Mouse (Mus musculus) cerebral cortex, adult 2 months (tissue): ENCODE results near the gene Cfdp1.

Source experiments
- WGBS: fragments of 180-500 bp; shearing (Covaris S2); methylation state at CpG from one replicate; pipeline ENCODE4 v1.1.7; 2018; 5-methylcytosine and 5-hydroxymethylcytosine counted together

Cfdp1 gene

DNA sequence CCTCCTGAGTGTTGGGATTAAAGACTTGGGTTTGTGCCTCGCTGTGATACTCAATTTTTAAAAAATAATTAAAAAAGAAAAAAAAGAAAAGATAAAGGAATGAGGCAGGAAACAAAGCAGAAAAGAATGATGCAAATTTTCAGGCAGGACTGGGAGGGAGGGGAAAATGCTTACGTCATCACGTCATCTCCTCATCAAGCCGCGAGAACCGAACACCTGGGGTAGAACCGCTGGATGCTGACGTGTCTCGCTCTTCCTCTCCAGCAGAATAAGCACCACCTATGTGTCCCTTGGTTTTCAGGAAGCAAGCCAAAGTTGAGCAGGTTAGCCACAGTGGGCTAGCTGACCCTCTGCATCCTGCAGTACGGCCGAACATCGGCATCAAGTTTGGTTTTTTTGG, 1.9 kb upstream of the Cfdp1 start:
- 91% methylated on average over 12 of the region's 12 CpGs for WGBS

DNA sequence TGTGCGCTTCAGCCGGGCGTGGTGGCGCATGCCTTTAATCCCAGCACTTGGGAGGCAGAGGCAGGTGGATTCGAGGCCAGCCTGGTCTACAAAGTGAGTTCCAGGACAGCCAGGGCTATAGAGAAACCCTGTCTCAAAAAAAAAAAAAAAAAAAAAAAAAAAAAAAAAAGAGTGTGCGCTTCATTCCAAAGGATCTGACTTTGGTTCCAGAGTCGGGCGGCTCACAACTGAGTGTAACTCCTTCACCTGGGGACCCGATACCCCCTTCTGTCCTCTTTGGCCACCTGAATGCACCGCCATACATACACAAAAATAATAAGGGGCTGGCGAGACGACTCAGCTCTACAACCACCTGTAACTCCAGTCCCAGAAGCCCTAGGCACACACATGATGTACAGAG, 872 bp downstream of the Cfdp1 start:
- 53% methylated on average over 12 of the region's 12 CpGs for WGBS

DNA sequence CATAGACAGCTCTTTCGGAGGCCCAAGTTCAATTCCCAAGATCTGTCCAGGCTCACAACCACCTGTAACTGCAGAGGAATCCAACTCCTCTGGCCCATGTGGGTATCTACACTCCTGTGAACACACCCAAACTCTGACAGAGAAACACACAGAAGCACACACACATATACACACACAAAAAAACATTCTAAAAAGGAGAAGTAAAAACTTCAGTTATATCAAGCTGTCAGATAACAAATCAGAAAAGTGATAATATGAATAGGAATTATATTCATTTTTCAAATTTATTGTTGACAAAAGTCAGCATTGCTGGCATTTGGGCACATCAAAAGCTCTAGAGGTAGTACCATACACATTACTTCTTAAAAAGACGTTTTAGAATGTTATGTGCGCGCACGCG, 7.3 kb downstream of the Cfdp1 start:
- WGBS, result 95% methylated on average over 6 of the region's 6 CpGs

DNA sequence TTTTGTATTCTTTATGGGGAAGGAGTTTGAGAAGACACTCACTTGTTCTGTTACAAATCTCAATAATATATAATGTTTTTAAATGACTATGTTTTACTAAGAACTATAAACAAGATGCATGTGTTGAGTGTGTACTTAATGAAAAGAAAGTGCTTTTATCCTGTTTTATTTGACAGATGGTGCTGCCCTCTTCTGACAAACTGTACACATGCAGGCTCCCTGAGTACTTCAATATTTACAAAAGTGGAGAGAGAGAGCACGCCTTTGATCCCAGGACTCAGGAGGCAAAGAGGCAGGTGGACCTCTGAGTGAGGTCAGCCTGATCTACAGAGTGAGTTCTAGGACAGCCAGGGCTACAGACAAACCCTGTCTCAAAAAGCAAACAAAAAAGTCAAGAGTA, 18.6 kb downstream of the Cfdp1 start:
- 29% methylated on average over 1 of the region's 1 CpGs for WGBS

DNA sequence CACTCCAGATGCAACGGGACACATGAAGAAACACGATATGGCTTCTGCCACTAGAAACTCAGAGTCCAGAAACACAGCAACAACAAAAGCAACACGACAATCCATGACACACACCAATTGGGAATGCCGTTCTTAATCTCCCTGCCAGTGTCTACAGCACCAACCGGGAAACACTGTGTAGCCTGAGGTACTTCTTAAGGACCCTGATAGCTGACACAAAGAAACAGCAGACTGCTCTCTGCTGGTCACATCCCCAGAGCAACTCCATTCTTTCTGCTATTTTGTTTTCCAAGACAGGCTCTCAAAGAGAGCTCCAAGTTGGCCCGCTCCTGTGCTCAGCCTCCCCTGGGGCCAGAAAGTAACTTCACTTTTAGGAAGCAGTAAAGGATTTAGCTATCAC, 20.1 kb downstream of the Cfdp1 start:
- 76% methylated on average over 6 of the region's 6 CpGs for WGBS

DNA sequence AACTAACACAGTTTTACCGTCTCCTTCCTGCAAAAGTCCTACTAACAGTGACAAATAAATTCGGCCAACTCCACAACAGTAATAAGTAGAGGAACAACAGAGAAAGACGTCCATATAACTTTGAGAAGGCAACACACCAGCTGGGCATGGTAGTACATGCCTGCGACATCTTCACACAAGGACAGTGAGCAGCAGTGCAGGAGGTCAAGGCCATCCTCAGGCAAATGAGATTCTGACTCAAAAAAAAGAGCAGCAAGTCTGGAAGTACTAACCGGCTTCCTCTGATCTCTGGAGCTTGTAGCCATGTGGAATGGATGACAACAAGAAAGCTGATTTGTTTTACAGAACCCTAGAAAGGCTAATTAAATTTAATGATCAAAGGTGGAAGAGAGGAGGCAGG, 21.1 kb downstream of the Cfdp1 start:
- WGBS, result 82% methylated on average over 5 of the region's 5 CpGs

DNA sequence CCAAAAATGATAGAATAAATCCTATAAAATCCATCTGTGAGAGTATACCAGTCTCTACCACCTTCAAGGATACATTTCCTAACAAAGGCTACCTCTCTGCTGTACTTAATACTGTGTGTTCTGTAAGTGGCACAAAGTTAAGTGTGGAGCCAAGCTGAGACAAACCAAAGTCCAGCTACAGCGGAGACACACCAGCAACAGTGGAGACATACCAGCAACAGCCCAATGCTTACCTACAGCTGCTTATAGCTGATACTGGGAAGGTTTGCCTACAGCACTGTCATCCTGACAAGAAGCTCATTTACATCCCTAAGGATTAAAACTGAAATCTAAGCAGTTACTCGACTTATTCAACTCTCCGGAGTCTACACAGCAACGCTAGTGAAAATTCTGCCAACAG, 22.1 kb downstream of the Cfdp1 start:
- WGBS, result 63% methylated on average over 4 of the region's 4 CpGs

DNA sequence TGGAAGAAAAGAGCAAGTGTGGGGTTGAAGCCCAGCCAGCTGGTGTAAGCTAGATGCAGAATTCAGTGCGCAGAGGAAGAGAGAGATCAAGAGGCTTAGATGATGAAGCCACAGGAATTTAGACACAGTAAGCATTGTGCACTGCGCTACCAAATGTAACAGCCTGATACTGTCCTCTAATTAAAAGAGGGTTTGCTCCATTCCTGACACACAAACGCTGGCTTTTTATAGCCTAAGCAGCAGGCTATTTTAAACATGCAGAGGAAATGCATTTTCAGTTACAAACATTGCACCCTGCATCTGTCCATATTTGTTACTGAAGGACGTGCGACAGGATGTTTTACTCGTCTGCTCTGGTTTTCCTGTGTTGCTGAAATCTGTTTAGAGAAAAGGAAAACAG, 25.5 kb downstream of the Cfdp1 start:
- 32% methylated on average over 6 of the region's 6 CpGs for WGBS

DNA sequence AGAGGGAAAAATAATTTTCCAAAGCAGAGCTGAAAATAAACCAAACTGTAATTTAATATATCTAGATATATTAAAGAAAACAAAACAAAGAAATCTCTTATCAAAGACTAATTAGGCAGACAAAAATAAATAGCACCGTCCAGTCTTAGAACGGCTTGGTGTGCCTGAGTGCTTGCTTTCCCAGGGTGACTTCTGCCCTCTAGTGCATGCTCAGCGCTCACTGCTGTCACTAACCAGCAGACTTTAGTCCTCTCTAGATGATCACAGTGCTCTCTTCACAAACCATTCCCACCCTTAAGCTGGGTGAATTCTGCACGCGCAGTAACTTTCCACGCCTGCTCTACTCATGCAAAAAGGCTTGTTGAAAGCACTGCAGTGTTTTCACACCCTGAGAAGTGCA, 28.9 kb downstream of the Cfdp1 start:
- WGBS, result 60% methylated on average over 6 of the region's 6 CpGs

DNA sequence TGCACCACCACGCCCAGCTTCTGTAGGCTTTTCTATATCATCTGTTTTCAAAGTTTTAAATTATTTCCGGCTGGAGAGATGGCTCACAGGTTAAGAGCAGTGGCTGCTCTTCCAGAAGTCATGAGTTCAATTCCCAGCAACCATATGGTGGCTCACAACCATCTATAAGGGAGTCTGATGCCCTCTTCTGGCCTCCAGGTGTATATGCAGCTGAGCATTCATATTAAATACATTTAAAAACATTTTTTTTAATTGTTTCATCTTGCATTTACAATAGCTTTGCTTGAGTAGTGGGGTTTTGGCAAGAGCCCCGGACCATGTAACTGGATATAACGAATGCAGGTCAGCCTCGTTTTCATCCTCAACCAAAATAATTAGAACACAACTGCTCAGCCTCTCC, 29.8 kb downstream of the Cfdp1 start:
- 95% methylated on average over 5 of the region's 5 CpGs for WGBS

DNA sequence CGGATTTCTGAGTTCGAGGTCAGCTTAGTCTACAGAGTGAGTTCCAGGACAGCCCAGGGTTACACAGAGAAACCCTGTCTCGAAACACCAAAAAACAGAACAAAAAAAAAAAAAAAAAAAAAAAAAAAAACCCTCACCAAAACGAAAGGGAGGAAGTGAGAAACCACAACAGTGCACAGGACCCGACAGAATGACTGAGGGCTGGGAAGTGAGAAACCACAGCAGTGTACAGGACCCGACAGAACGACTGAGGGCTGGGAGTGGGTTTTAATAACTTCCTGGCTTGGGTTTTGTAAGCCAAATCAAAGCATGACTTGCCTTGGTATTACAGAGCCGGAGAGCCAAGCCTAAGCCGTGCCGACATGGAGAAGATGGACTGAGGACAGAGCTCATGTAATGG, 32.9 kb downstream of the Cfdp1 start:
- 84% methylated on average over 10 of the region's 10 CpGs for WGBS

DNA sequence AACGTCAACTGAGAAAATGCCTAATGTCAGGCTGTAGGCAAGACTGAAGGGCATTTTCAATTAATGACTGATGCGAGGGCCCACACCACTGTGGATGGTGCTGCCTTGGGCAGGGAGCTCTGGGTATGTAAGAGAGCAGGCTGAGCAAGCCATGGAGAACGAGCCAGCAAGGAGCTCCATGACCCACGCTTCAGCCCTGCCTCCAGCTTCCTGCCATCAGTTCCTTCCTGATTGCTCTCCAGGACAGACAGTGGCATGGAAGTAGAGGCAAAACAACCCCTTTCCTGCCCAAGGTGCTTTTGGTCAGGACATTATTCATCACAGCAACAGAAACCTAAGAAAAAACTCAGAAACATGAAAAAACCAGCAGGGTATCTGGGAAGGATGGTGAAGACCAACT, 33.4 kb downstream of the Cfdp1 start:
- WGBS, result 83% methylated on average over 4 of the region's 4 CpGs

DNA sequence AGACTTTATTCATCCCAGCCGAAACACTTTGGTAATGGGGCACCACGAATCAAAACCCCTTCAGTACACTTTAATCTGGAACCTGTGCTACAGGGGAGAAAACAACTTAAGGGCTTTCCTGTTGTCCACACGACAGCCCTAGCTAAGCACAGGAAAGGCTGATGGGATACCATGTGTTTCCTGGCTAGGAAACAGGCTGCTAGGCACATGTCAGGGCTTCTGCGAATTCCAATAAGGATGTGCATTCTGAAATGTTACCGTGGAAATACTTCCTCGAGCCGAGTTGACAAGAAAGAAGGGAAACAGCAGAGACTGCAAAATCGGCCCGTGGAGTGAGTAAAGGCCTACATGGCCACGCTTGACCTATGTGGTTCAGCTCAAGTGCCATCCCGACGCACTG, 34.1 kb downstream of the Cfdp1 start:
- 63% methylated on average over 12 of the region's 12 CpGs for WGBS

DNA sequence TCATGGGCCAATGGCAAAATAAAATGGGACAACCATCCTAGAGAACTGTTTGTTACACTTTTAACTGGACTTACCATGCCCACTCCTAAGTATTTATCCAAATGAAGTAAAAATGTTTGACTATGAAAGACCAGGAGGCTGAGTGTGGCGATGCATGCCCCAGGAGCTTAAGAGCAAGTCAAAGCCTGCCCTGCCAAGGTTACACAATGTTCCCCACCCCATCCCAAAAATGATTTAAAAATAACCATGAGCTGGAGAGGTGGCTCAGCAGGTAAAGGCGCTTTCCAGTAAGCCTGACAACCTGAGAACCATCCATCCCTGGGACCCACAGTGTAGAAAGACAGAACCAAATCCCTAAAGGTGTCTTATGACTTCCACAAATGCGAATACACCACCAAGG, 35.5 kb downstream of the Cfdp1 start:
- WGBS, result 91% methylated on average over 3 of the region's 3 CpGs

DNA sequence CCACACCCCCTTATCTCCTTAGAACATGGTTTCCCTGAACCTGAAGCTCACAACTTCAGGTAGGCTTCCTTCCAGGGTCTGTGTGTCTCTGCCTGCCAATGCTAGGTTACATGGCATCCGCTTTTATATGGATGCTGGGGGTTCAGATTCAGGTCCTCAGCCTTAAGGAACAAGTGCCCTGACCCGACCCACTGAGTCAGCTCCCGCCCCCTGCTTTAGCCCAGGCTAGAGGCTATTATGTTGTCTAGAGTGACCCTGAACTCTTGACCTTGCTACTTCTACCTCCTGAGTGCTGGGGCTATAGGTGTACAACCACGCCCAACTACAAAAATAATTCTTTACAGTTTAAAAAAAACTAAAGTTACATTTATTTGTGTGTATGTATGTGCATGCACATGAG, 39.0 kb downstream of the Cfdp1 start:
- WGBS, result 98% methylated on average over 4 of the region's 4 CpGs

DNA sequence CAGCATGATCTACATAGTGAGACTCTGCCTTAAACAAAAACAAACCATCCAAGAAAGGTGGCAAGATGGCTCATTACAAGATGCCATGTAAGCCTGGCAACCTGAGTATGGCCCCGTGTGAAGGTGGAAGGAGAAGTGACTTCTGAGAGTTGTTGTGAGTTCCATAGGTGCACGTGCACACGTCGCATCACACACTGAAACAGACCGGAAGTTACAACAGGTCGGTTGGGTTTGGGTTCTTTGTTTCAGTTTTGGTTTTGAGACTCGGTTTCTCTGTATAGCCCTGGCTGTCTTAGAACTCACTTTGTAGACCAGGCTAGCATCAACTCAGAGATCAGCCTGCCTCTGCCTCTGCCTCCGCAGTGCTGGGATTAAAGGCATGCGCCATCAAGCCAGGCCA, 40.3 kb downstream of the Cfdp1 start:
- WGBS, result 98% methylated on average over 9 of the region's 9 CpGs

DNA sequence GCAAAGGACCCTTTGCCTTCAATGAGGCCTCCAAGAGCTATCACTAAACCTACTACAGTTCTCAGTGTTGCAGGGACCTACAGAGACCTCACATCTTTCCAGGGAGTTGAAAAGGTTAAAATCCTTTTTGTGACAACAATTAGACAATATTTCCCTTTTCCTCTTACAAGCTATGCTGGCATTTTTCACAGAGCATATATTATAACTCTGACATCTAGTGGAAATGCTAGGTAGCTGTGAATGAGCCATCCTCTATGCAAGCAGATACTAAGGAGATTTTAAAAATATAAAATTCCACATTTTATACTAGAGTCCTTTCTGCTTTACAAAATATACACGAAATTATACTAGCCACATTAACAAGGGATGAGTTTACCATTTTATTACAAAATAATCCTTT, 41.3 kb downstream of the Cfdp1 start:
- 44% methylated on average over 1 of the region's 1 CpGs for WGBS

DNA sequence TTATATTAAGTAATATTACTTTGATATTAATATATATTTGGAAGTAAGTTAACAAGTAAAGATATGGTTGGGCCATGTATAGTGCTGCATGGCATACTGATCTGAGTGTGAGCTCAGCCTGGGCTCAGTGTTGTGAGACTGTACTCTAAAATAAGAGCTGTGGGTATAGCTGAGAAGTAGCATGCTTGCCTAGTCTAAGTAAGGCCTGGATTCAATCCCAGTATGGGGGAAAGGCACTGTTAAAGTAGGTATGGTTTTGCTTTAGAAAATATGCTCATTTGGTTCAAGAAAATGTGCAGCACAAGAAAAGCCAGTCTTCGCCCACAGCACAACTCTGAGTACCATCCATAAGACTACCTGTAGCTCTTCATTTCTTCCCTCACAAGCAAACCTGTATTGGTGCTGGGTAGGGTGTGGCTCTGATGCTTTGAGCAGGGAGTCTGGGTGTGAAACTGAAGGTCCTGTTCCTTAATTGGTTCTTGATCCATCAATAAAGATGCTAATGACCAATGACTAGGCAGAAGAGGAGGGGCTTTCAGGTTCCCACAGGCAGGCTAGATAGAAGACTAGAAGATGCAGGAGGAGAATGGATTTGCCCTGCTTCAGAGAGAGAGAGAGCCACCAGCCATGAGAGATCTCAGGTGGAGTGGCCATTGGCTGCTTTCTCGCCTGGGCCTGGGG, 43.3 kb downstream of the Cfdp1 start:
- WGBS, result 70% methylated on average over 2 of the region's 2 CpGs

DNA sequence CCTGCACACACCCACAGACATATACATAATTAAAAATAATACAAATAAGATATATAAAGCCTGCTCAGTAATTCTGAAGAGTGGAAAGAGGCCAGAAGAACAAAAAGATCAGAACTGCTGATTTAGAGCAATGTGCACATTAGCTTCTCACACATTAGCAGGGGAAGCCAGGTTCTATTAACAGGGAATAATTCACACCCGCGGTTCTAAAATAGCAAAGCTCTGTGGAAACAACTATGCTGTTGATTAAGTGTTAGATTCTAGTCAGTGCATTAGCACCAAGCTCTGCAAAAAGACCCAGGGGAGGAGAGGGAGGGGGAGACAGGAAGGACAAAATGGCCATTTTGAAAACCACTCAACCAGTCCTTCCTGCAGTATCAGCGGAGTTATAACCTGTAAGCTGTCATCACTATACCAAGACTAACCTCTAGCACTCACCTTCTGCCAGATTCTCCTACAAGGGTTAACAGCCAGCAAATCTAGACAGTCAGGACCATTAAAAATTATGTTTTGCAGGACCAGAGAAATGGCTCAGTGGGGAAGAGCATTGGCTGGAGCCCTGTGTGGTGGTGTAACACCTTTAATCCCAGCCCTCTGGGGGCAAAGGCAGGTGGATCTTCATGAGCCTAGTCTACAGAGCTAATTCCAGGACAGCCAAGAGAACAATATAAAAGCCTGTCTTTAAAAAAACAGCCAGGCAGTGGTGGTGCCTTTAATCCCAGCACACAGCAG, 45.0 kb downstream of the Cfdp1 start:
- WGBS, result 61% methylated on average over 3 of the region's 3 CpGs

DNA sequence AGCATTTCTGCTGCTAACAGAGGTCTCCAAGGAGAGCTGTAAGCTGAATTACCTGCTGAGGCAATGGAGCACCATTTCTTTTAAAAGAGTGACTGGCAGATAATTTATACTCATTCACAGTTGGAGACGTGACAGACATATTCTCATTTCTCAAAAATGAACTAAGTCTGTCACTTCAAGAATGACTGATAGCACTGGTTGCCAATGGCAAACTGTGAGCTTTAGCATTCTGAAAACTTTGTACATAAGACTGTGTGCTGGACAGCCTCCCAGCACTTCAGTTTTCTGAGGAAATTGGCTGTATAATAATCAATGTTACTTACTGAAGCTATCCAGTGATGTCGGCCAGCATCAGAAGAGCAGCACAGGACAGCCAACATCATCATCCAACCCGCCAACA, 46.1 kb downstream of the Cfdp1 start:
- 78% methylated on average over 3 of the region's 3 CpGs for WGBS

DNA sequence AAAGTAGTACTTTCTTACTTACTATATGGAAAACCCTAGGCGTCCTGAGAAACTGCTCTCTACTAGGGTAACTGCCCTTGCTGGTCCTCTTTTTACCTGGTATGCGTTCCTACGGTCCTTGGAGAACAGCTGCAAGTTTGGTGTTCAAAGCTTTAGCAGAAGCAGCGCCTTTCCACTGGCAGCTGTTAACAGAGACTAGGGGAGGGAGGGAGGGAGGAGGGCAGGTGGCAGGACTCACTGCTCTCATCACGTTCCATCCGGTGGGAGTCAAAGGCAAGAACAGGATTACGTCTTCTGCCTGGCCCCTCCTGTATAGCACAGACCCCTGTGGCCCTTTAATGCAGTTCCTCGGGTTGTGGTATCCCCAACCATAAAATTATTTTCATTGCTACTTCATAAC, 50.7 kb downstream of the Cfdp1 start:
- WGBS, result 87% methylated on average over 8 of the region's 8 CpGs

DNA sequence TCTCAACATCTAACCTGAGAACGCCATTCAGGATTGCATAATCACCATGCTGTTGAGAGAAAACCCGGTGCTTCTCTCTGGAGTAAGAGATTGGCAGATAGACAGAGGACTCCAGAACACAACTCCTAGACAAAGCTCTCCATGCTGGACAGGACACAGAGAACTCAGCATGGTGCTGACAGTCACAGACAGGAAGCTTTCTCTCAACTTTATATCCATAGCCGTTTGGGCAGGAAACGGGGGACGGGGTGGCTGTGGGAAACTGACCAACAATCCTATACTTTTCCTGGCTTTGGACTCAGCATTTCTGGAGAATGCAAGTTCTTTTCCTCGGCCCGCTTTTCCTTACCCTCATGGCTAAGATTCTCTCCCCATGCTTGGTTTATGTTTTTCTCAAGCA, 51.8 kb downstream of the Cfdp1 start:
- WGBS, result 68% methylated on average over 7 of the region's 7 CpGs

DNA sequence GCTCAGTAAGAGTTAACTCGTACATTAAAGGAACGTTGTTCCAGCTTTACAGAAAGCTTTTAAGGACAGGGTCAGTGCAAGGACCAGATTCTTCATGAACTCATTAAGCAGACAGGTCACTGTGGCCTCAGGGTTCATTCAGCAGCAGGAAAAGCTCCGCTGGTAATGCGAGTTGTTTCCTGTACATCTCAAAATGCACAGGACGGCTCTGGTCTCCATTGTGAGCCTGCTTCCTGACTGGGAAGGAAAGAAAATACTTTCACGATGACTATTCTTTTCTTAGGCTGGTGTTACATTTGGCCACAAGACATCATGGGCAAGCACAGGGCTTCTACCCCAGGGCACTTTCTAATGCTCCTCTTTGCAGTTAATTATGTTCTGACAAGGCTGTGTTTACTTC, 52.6 kb downstream of the Cfdp1 start:
- 70% methylated on average over 6 of the region's 6 CpGs for WGBS

DNA sequence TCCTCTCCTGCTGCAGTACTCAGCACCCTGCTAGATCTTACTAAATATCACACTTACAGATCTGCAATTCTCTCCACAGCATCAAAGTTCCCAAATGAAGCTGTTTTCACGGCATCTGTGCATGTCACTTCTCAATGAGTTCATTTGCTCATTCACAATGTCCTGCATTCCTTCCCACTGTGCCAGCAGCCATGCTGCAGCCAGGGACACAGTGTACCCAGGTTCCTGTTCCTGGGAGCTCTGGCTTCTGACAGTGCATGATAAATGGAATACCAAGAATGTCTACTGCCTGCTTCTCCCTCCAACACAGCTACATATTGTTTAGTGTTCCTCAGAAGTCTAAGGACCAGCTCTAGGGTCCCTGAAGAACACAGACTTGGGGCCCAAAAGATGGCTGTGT, 57.6 kb downstream of the Cfdp1 start:
- WGBS, result 54% methylated on average over 1 of the region's 1 CpGs
